Mouse (Mus musculus): ENCODE data around the gene Rps27.
"Not testable (repeated sequence)": the region's sequence is repeated elsewhere in the genome, so short reads cannot be mapped to it uniquely, and the experiment has no call there.

The Rps27 gene

GRCm38 (mm10) chr3:90213377-90213866 lies at the start of gene Rps27, which contains the start of gene Rab13:
Gene Rps27, minus strand, starts transcription at chr3:90213651.
Gene Rab13, plus strand, starts transcription at chr3:90213695.
- in situ Hi-C loops (cut with MboI; ENCODE audit: low pct_unique_long_range_greater_than_20kb in 1 of 2, low sequenced_read_pairs in 2 of 2, unreplicated experiment in 1 of 2), result no loop called here

GRCm38 (mm10) chr3:90258521-90258920 lies 45.1 kb upstream of the Rps27 start:
- in situ Hi-C loops (cut with MboI; ENCODE audit: low pct_unique_long_range_greater_than_20kb in 1 of 2, low sequenced_read_pairs in 2 of 2, unreplicated experiment in 1 of 2), result no loop called here

GRCm38 (mm10) chr3:90256731-90257530 lies 43.5 kb upstream of the Rps27 start:
- in situ Hi-C loops (cut with MboI; ENCODE audit: low pct_unique_long_range_greater_than_20kb in 1 of 2, low sequenced_read_pairs in 2 of 2, unreplicated experiment in 1 of 2), result no loop called here

DNA sequence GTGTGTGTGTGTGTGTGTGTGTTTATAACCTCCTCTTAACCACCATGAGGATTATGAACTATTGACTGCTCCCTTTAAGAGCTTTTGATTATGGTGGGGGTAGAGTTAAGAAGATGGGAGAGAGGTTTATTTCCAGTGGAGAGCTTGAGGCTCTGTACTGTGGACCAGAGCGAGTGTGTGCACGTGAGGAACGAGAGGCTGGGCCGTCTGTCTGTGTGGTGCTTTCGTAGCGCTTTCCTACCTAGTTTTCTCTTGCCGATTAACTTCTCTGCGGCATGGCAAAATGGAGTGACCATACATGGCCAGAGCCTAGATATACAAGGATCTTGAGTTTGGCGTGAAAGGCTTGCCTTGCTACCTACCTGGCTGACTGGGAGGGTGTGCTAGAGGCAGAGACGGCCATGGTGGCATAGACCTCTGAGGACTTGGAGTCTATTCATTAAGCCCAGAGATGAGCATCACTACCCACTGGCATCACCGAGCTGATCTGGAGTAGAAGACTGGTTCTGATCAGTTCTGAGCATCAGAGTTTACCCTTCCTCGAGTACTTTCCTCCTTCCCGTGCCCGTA lies 42.4 kb upstream of the Rps27 start:
- in situ Hi-C loops (cut with MboI; ENCODE audit: low pct_unique_long_range_greater_than_20kb in 1 of 2, low sequenced_read_pairs in 2 of 2, unreplicated experiment in 1 of 2), result no loop called here

GRCm38 (mm10) chr3:90255194-90255565 lies 41.7 kb upstream of the Rps27 start:
- in situ Hi-C loops (cut with MboI; ENCODE audit: low pct_unique_long_range_greater_than_20kb in 1 of 2, low sequenced_read_pairs in 2 of 2, unreplicated experiment in 1 of 2), result no loop called here

DNA sequence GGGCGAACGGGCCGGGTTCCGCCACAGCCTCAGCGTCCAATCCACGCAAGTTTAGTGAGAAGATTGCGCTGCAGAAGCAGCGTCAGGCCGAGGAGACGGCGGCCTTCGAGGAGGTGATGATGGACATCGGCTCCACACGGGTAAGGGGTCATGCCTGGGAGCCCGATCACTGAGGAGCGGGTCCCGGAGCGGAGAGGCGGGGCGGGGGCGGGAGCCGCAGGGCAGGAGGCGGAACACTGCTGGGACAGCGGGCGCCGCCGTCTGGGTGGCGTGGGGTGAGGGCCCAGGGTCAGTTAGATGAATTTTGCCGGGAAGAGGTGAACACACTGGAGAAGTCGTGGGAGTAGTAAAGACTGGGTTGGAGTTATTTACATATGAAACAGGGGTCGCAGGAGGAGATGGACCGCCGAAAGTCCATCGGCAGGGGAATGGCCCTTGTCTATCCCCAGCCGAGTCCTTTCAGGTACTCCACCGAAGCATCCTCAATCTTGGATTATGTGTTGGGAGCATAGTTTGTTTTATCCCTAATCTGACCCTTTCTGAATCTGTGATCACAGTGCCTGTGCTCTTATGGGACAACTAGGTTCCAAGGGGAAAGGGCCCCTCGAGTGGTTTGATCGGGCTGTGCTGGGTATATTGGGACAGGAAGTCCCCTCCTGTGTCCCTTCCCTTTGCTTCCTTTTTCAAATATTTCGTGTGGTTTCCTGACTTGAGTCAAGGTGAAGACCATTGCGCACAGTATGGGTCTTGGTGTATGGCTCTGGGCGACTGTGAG lies 41.2 kb upstream of the Rps27 start:
- in situ Hi-C loops (cut with MboI; ENCODE audit: low pct_unique_long_range_greater_than_20kb in 1 of 2, low sequenced_read_pairs in 2 of 2, unreplicated experiment in 1 of 2), result no loop called here

GRCm38 (mm10) chr3:90253653-90254418 lies 40.4 kb upstream of the Rps27 start, which contains the start of gene Crtc2:
Gene Crtc2, plus strand, starts transcription at chr3:90254163.
- in situ Hi-C loops (cut with MboI; ENCODE audit: low pct_unique_long_range_greater_than_20kb in 1 of 2, low sequenced_read_pairs in 2 of 2, unreplicated experiment in 1 of 2), result no loop called here

DNA sequence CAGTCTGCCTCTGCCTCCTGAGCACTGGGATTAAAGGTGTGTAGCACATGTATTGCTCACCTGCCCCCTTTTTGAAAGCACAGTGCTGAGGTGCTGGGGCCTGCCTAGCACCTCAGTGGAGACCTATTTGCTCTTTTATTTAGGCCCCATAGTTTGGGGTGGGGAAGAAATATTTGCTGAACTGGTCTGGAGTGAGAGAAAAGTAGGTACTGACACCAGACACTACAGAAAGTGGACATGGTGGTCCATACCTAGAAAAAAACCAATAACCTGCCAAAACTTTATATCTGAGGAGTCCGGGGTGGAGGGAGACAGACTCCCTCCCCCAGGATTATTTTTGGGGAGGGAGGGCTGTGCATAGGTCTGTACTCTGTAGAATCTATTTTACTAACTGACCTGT lies 39.7 kb upstream of the Rps27 start:
- in situ Hi-C loops (cut with MboI; ENCODE audit: low pct_unique_long_range_greater_than_20kb in 1 of 2, low sequenced_read_pairs in 2 of 2, unreplicated experiment in 1 of 2), result not testable (repeated sequence)

DNA sequence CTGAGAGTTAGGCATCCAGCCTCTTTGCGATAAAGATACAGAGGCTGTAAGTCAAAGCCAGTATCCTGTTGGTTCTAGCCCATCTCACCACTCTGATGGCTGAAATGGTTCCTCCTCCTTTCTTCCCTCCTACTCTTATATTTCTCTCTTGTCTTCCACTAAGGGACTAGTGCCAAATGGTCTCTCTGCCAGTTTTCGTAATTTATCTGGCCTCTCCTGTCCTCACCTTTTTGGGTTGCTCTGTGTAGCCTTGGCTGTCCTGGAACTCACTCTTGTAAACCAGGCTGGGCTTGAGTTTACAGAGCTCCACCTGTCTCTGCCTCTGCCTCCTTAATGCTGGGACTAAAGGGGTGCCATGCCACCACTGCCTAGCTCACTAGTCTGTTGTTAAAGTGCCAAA lies 39.2 kb upstream of the Rps27 start:
- in situ Hi-C loops (cut with MboI; ENCODE audit: low pct_unique_long_range_greater_than_20kb in 1 of 2, low sequenced_read_pairs in 2 of 2, unreplicated experiment in 1 of 2), result not testable (repeated sequence)

- in situ Hi-C loops (cut with MboI; ENCODE audit: low pct_unique_long_range_greater_than_20kb in 1 of 2, low sequenced_read_pairs in 2 of 2, unreplicated experiment in 1 of 2), result not testable (repeated sequence)
Measured at GRCm38 (mm10) chr3:90251731-90252226, 38.3 kb upstream of the Rps27 start.

- in situ Hi-C loops (cut with MboI; ENCODE audit: low pct_unique_long_range_greater_than_20kb in 1 of 2, low sequenced_read_pairs in 2 of 2, unreplicated experiment in 1 of 2), result no loop called here
Measured at GRCm38 (mm10) chr3:90250791-90251190, 37.3 kb upstream of the Rps27 start.

GRCm38 (mm10) chr3:90248746-90249100 lies 35.3 kb upstream of the Rps27 start:
- in situ Hi-C loops (cut with MboI; ENCODE audit: low pct_unique_long_range_greater_than_20kb in 1 of 2, low sequenced_read_pairs in 2 of 2, unreplicated experiment in 1 of 2), result no loop called here

DNA sequence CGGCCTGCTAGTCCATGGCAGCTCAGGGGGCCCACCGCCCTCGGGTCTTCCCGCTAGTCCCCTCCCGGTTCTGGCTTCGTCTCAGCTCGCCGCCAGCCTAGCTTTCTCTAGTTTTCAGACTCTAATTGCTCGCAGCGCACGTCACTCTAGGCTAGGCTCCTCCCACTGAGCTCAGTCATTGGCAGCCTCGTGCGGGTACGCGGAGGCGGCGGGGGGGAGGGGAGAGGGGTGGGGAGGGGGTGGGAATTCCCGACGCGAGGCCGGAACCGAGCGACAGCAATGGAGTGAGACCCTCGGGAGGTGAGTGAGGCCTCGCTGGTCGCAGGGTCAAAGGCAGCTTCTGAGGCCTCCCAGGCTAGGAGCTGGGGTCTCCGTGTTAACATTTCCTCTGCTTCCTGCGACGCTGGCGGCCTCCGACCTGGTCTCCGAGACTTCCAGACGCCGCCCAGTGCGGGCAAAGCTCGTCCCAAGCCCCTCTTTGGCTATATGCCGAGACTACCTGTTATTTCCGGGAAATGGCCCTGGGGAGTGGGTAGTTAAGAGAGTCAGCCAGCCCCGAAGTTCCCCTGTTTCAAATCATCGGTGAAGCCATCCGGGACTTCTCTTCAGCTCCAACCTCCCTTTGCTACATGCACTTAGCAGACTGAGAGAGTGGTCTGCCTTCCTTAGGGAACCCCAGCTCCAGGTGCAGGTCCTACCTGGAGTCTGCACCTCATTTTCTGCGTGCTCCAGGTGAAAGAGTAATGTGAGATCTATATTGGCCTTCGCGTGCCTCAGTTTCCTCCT lies 34.7 kb upstream of the Rps27 start, which contains the start of gene Slc39a1:
Gene Slc39a1, plus strand, starts transcription at position 213 of the 786 bp plus-strand sequence.
- in situ Hi-C loops (cut with MboI; ENCODE audit: low pct_unique_long_range_greater_than_20kb in 1 of 2, low sequenced_read_pairs in 2 of 2, unreplicated experiment in 1 of 2), result no loop called here

DNA sequence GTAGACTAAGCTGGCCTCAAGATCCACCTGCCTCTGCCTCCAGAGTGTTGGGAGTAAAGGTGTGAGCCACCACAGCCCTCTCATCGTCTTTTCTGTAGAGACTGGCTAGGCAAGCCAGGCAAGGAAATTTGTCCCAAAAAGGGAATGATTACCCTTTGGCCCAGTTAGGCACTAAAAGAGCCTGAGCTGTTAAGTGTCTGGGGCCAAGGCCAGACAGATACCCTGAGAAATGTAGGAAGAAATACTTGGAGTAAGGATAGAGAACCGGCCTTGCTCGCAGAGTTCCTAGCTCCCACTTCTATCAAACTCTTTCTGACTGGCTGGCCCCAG lies 34.1 kb upstream of the Rps27 start:
- in situ Hi-C loops (cut with MboI; ENCODE audit: low pct_unique_long_range_greater_than_20kb in 1 of 2, low sequenced_read_pairs in 2 of 2, unreplicated experiment in 1 of 2), result no loop called here

- in situ Hi-C loops (cut with MboI; ENCODE audit: low pct_unique_long_range_greater_than_20kb in 1 of 2, low sequenced_read_pairs in 2 of 2, unreplicated experiment in 1 of 2), result no loop called here
Measured at GRCm38 (mm10) chr3:90245406-90245805, 32.0 kb upstream of the Rps27 start.

DNA sequence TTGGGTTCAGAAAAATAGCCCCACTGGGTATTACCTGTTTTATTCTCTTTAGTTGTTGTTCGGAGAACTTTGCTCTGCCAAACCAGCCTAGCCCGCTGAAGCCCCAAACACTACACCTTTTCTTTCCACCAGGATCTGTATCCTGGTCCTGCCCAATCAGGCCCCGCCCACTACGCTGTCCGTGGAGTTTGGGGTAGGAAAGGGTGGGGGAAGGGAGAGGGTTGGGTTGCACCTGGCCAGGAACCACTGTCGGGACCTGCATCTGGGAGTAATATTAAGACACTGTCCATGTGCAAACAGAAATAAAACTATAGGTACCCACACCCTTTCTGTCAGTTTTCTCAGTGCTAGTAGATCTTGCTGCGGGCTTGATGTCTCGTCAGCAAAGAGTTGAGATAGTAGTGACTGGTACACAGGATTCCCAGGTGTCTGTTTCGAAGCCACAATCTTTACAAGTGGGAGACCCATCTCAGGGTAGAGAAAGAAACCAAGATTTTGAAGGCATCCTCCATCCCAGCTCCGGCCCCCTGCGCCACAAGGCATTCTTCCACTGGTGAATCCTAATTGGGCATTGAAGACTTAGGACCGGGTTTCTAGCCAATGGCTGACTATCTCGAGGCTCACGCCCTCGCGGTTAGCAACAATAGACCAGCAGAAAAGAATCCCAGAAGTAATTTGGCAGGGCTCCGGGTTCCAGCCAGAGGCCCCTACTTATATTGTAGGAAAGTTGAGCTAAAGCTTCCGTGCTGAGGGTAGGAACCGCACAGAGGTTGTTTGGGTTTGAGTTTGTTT lies 29.7 kb upstream of the Rps27 start, which contains the start of gene Creb3l4:
Gene Creb3l4, minus strand, starts transcription at position 529 of the 792 bp plus-strand sequence.
- in situ Hi-C loops (cut with MboI; ENCODE audit: low pct_unique_long_range_greater_than_20kb in 1 of 2, low sequenced_read_pairs in 2 of 2, unreplicated experiment in 1 of 2), result no loop called here

Data from mouse embryonic stem cell (cell line).